Mouse (Mus musculus) CH12.LX (cell line): ENCODE data around the gene Sf3a1. TPM values are rescaled to one million over a fixed set of nuclear protein-coding genes. Genes with fewer than 3 reads are reported as not detected.
A peak's percentile ranks its signal among the peaks of the same experiment; 100 is the strongest.

Experiments used
- DNase-seq: peaks from one replicate; pipeline ENCODE4 v3.0.0-alpha.2; 2013; ENCODE audit errors: extremely low read depth
- H3K27ac ChIP-seq: 2 replicates; pipeline ENCODE4 v1.5.1; 2012; ENCODE audit warnings: low read depth, mild to moderate bottlenecking, control low read depth, moderate library complexity; ENCODE audit not compliant: insufficient read depth
- H3K27me3 ChIP-seq: replicated peaks from 2 replicates; pipeline ENCODE3; 2012; ENCODE audit warnings: inconsistent platforms
- H3K36me3 ChIP-seq, 2 experiments: replicated peaks in 1 of 2; 2 replicates each; pipeline versions ENCODE3 to v1.6.1; 2012; ENCODE audit warnings: inconsistent platforms in 1 of 2, low read length in 1 of 2, mild to moderate bottlenecking in 1 of 2, mixed read lengths in 1 of 2, moderate library complexity in 1 of 2; ENCODE audit not compliant: control insufficient read depth in 1 of 2, insufficient read depth in 1 of 2
- H3K4me1 ChIP-seq, 2 experiments: 2 replicates each; pipeline ENCODE4 v1.6.1; 2012; ENCODE audit warnings: inconsistent platforms in 1 of 2, moderate library complexity in 1 of 2; ENCODE audit not compliant: insufficient read depth in 2 of 2, control insufficient read depth in 1 of 2
- H3K4me2 ChIP-seq: 2 replicates; pipeline ENCODE4 v1.6.1; 2012; ENCODE audit warnings: low read depth, mild to moderate bottlenecking, control low read depth; ENCODE audit not compliant: poor library complexity, insufficient read depth, severe bottlenecking
- H3K4me3 ChIP-seq, 3 experiments: fragments of 150-350 bp in 1 of 3; sonication (generic) in 1 of 3; replicated peaks in 1 of 3; 2 replicates each; pipeline versions ENCODE3 to v1.5.1; 2011 to 2012; ENCODE audit warnings: low read depth in 2 of 3, low read length in 2 of 3, mild to moderate bottlenecking in 2 of 3, moderate library complexity in 2 of 3, control low read depth in 1 of 3, improper control_type of control experiment in 1 of 3, inconsistent platforms in 1 of 3, mixed read lengths in 1 of 3; ENCODE audit not compliant: poor library complexity in 1 of 3
- H3K79me2 ChIP-seq: replicated peaks from 2 replicates; pipeline ENCODE4 v1.6.1; 2012; ENCODE audit warnings: mild to moderate bottlenecking, moderate library complexity; ENCODE audit not compliant: control insufficient read depth, poor library complexity, insufficient read depth, severe bottlenecking; ENCODE audit errors: extremely low read depth
- H3K9ac ChIP-seq: 2 replicates; pipeline ENCODE4 v1.6.1; 2012; ENCODE audit warnings: low read depth, mild to moderate bottlenecking, control low read depth, moderate library complexity; ENCODE audit not compliant: insufficient read depth
- H3K9me3 ChIP-seq: replicated peaks from 2 replicates; pipeline ENCODE3; 2012; ENCODE audit warnings: low read length, inconsistent platforms, mixed read lengths
- BHLHE40 ChIP-seq: IDR thresholded peaks from 2 replicates; pipeline ENCODE4 v1.6.1; 2011; ENCODE audit warnings: mild to moderate bottlenecking, low read depth, low read length, improper control_type of control experiment
- CTCF ChIP-seq, 2 experiments: IDR thresholded peaks in 1 of 2; conservative IDR thresholded peaks in 1 of 2; 2 replicates each; pipeline ENCODE4 v1.5.1; 2011 to 2012; ENCODE audit warnings: low read depth in 2 of 2, low read length in 2 of 2, improper control_type of control experiment in 1 of 2, inconsistent platforms in 1 of 2, mild to moderate bottlenecking in 1 of 2, moderate library complexity in 1 of 2
- ELF1 ChIP-seq: IDR thresholded peaks from 2 replicates; pipeline ENCODE4 v1.6.1; 2014; ENCODE audit warnings: low read depth, mild to moderate bottlenecking, inconsistent platforms, low read length, improper control_type of control experiment
- JUN ChIP-seq: IDR thresholded peaks from 2 replicates; pipeline ENCODE4 v1.6.1; 2011; ENCODE audit warnings: low read depth, mild to moderate bottlenecking, low read length, improper control_type of control experiment, moderate library complexity; ENCODE audit not compliant: insufficient read depth
- JUND ChIP-seq: conservative IDR thresholded peaks from 2 replicates; pipeline ENCODE4 v1.6.1; 2011; ENCODE audit warnings: low read depth, low read length, improper control_type of control experiment
- MAZ ChIP-seq: IDR thresholded peaks from 2 replicates; pipeline ENCODE4 v1.6.1; 2012; ENCODE audit warnings: low read depth, mild to moderate bottlenecking, inconsistent platforms, low read length, improper control_type of control experiment, moderate library complexity
- MEF2A ChIP-seq: IDR thresholded peaks from 2 replicates; pipeline ENCODE4 v1.6.1; 2014; ENCODE audit warnings: low read depth, mild to moderate bottlenecking, inconsistent platforms, low read length, improper control_type of control experiment, borderline replicate concordance
- MXI1 ChIP-seq: IDR thresholded peaks from 2 replicates; pipeline ENCODE4 v1.6.1; 2011; ENCODE audit warnings: mild to moderate bottlenecking, low read depth, low read length, improper control_type of control experiment
- MYC ChIP-seq: IDR thresholded peaks from 2 replicates; pipeline ENCODE4 v1.6.1; 2011; ENCODE audit warnings: low read depth, mild to moderate bottlenecking, improper control_type of control experiment, low read length
- NELFE ChIP-seq: IDR thresholded peaks from 2 replicates; pipeline ENCODE4 v1.6.1; 2011; ENCODE audit warnings: low read depth, low read length, improper control_type of control experiment
- RAD21 ChIP-seq: IDR thresholded peaks from 2 replicates; pipeline ENCODE4 v1.6.1; 2011; ENCODE audit warnings: low read depth, mild to moderate bottlenecking, low read length, improper control_type of control experiment, moderate library complexity
- RCOR1 ChIP-seq: conservative IDR thresholded peaks from 2 replicates; pipeline ENCODE4 v1.6.1; 2012; ENCODE audit warnings: low read depth, mild to moderate bottlenecking, inconsistent platforms, low read length, improper control_type of control experiment
- SMC3 ChIP-seq: IDR thresholded peaks from 2 replicates; pipeline ENCODE4 v1.6.1; 2011; ENCODE audit warnings: low read depth, low read length, improper control_type of control experiment
- ZC3H11A ChIP-seq: IDR thresholded peaks from 2 replicates; pipeline ENCODE4 v1.6.1; 2012; ENCODE audit warnings: low read depth, mild to moderate bottlenecking, inconsistent platforms, low read length, improper control_type of control experiment
- dilution Hi-C: fragments of 300-500 bp; cut with MboI; formaldehyde crosslinking; loops from 2 replicates; pipeline ENCODE4 v1.14.3; 2020; ENCODE audit warnings: low sequenced_read_pairs; ENCODE audit not compliant: extremely low pct_unique_long_range_greater_than_20kb, extremely low pct_ligation_motif_present
- in situ Hi-C: fragments of 300-500 bp; cut with MboI; formaldehyde crosslinking; loops from 3 replicates; pipeline ENCODE4 v1.14.3; 2019; ENCODE audit warnings: low sequenced_read_pairs, low pct_ligation_motif_present, low pct_unique_long_range_greater_than_20kb, mixed read lengths
- polyA plus RNA-seq: library from polyadenylated mRNA; unstranded; fragments of >175 nt; gene quantifications from 2 replicates; pipeline ENCODE4 v1.2.1, GENCODE M21; 2012; ENCODE audit warnings: low read depth; ENCODE audit not compliant: insufficient read length
- total RNA-seq, 2 experiments: library from RNA; depleted of rRNA; stranded (reverse); fragments of 300-350 nt in 1 of 2; fragments of >200 nt in 1 of 2; gene quantifications; 2 replicates each; pipeline ENCODE4 v1.2.3; 2012 to 2014

Sf3a1 gene
- total and polyA plus RNA-seq, 3 experiments = 29.5 to 97.6 (median 46.5) TPM

DNA sequence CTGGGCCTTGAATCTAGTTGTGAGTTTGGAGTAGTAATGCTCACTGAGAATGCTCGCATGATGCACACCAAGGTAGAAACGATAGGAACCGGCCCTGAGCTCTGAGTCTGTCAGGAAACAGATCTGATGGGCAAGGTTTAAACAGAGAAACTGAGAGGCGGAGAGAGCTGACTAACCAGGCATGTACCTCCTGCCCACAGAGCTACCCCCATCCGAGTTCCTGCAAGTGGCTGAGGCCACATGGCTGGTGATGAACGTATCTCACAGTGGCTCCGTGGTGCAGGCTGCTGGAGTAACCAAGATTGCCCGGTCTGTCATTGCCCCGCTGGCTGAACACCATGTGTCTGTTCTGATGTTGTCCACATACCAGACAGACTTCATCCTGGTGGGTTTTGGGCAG is 59.8 kb downstream of the Sf3a1 start:
- peak; percentile 65 for DNase-seq
- H3K27ac ChIP-seq = peak overlapping the region; percentile 3; the same call in 1 of the 2 replicates
- H3K27me3 ChIP-seq = no peaks in the 10 kb centered on the region
- no peak overlapping the region for H3K9ac ChIP-seq
- peaks cover 4 to 19% of the 10 kb centered on the region in 2 experiments for H3K36me3 ChIP-seq
- peak overlapping the region in 2 of 3 experiments; percentile 1 to 39 for H3K4me3 ChIP-seq
- H3K79me2 ChIP-seq = no peaks in the 10 kb centered on the region
- in situ Hi-C loops = loop anchor here (5.0 to 10.0 kb wide), 3 partner anchors 37 to 215 kb away; partner anchors contain the start of gene Lif
- dilution Hi-C loops = no loop called here
- H3K4me1 ChIP-seq = peaks cover 23 to 62% of the 10 kb centered on the region in 2 experiments
- peak overlapping the region; percentile 18 for H3K4me2 ChIP-seq
- TF ChIP-seq RCOR1 = no peak
- TF ChIP-seq MYC = 0 out of 2 replicates have a peak, but pooled peaks have one; percentile 5
- peak; percentile 39; the same call in 1 of the 2 replicates for TF ChIP-seq MAZ
- no peaks in the 10 kb centered on the region for H3K9me3 ChIP-seq

GRCm38 (mm10) chr11:4220443-4221400 is 60.6 kb downstream of the Sf3a1 start:
- H3K36me3 ChIP-seq = peaks cover 1 to 11% of the 10 kb centered on the region in 2 experiments
- TF ChIP-seq MEF2A = peak; percentile 33; the same call in 1 of the 2 replicates
- TF ChIP-seq JUND = no peak
- peak; percentile 32; the same call in 1 of the 2 replicates for TF ChIP-seq NELFE
- no peak for TF ChIP-seq RCOR1
- TF ChIP-seq JUN = no peak
- TF ChIP-seq BHLHE40 = peak; percentile 31; the same call in 1 of the 2 replicates
- TF ChIP-seq ZC3H11A = peak; percentile 98
- peak; percentile 100 for TF ChIP-seq SMC3
- TF ChIP-seq CTCF (conservative IDR thresholded peaks at IDR 0.05 in 1 of 2, IDR thresholded peaks at IDR 0.05 in 1 of 2; ENCODE audit: low read depth in 2 of 2, low read length in 2 of 2) = peak; percentile 93 to 99
- no peak; the same call in 1 of the 2 replicates for TF ChIP-seq MXI1
- TF ChIP-seq ELF1 = peak; percentile 27; the same call in 1 of the 2 replicates
- TF ChIP-seq RAD21 = peak; percentile 100
- H3K4me1 ChIP-seq = peaks cover 23 to 63% of the 10 kb centered on the region in 2 experiments
- in situ Hi-C loops (loop anchor here (5.0 kb wide), 1 partner anchor 37 kb away; the partner anchor contains the start of gene Lif), dilution Hi-C loops (no loop called here)
- DNase-seq = peak; percentile 93
- H3K9ac ChIP-seq = no peak overlapping the region
- no peaks in the 10 kb centered on the region for H3K9me3 ChIP-seq
- H3K27me3 ChIP-seq = no peaks in the 10 kb centered on the region
- peak overlapping the region; percentile 18; the same call in 1 of the 2 replicates for H3K4me2 ChIP-seq
- peak overlapping the region in 1 of 3 experiments; percentile 39 for H3K4me3 ChIP-seq
- H3K27ac ChIP-seq = no peak overlapping the region
- no peaks in the 10 kb centered on the region for H3K79me2 ChIP-seq
